Mouse (Mus musculus): ENCODE measurements around the gene Nlrc5.

Gene Nlrc5

DNA sequence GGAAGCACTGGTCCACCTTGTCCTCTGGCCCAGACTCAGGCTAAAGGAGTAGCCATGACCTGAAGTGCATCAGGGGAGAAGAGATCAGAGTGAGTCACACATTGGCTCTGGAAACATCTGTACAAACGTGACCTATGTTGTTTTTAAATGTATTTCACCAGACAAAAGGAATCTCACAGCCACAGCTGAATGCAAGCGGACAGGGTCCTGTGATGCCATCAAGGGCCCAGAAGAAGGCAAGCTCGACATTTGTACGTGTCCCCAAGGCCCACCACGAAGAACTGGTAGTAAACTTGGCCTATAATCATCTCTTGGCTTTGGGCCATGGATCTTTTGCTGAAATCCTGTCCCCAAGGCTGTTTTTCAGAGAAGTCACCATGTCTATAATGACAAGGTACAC is 35.5 kb downstream of the Nlrc5 start:
- in situ Hi-C loops (cut with MboI), result no loop called here

DNA sequence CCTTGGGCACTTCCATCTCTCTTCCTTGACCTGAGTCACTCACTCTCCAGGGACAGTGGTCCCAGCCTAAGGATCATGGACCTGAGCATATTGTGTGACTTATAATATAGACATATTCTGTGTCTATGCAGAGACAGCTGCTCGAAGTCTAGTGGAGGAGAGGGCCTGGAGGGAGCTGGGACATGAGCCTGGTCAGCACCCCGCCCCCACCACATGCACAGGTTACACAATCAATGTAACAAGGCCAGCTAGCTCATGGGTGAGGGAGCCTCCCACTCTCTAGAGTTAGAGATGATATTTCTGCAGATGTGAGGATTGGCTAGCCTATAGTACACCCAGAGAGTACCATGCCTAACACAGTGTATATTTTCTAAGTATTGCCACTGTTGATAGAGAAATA is 36.6 kb downstream of the Nlrc5 start:
- in situ Hi-C loops (cut with MboI), result no loop called here

DNA sequence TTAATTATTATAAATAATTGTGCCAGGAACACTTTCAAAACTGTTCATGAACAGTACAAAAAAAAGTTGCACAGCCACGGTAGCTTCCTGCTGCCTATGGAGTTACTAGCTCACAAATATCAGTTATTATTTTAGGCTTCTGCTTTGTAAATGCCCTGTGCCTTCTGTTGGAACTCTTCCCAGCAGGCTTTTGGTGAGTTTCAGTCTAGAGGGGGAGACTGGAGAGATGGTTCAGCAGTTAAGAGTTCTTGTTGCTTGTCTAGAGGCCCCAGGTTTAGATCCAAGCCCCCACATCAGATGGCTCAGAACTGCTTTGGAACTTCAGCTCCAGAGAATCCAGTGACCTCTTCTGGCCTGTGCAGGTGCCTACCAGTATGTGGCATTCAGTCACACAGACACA is 37.1 kb downstream of the Nlrc5 start:
- in situ Hi-C loops (cut with MboI), result no loop called here

DNA sequence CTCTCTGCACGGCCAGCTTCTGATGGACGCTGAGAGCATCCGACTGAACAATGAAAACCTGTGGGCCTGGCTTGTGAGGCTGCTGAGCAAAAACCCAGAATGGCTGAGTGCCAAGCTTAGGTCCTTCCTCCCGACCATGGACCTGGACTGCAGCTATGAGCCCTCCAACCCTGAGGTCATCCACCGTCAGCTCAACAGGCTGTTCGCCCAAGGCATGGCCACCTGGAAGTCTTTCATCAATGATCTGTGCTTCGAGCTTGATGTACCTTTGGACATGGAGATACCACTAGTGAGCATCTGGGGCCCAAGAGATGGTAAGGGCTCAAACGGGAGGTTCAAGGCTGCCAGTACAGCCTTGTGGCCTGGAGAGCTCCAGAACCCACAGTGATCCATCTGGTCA is 38.6 kb downstream of the Nlrc5 start:
- in situ Hi-C loops (cut with MboI), result no loop called here

DNA sequence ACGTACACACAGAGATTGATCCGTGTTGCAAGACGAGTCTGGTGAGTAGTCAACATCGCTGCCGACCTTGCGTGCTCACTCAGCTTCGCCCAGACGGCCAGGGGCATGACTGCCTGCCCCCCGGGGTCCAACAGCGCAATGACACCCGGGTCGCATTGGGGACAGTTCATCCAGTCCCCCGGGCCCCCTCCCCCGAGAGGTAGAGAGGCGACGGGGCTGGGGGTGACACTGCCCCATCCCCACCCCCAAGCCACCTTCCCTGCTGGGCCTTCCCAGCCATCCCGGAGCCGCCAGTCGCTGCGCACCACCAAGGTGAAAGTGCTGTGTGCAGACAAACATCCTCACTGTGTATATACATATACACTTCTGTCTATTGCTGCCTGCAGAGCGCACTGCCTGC is 39.3 kb downstream of the Nlrc5 start:
- in situ Hi-C loops (cut with MboI), result no loop called here

DNA sequence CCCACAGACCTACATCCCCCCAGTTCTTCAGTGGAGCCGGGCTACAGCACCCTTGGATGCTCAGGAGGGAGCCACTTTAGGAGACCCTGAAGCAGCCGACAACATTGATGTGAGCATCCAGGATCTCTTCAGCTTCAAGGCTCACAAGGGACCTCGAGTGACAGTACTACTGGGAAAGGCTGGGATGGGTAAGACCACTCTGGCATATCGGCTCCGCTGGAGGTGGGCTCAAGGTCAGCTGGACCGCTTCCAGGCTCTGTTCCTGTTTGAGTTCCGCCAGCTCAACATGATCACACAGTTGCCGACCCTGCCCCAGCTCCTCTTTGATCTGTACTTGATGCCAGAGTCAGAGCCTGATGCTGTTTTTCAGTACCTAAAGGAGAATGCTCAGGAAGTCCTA is 41.6 kb downstream of the Nlrc5 start:
- in situ Hi-C loops (cut with MboI), result no loop called here

DNA sequence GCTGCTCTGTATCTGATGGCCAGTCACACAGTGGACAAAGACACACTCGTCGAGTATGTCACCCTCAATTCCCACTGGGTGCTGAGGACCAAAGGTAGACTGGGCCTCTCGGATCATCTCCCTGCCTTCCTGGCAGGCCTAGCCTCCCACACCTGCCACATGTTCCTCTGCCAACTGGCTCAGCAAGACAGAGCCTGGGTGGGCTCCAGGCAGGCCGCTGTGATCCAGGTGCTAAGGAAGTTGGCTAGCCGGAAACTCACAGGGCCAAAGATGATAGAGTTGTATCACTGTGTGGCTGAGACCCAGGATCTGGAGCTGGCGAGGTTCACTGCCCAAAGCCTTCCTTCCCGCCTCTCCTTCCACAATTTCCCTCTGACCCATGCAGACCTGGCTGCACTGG is 42.7 kb downstream of the Nlrc5 start:
- in situ Hi-C loops (cut with MboI), result no loop called here

DNA sequence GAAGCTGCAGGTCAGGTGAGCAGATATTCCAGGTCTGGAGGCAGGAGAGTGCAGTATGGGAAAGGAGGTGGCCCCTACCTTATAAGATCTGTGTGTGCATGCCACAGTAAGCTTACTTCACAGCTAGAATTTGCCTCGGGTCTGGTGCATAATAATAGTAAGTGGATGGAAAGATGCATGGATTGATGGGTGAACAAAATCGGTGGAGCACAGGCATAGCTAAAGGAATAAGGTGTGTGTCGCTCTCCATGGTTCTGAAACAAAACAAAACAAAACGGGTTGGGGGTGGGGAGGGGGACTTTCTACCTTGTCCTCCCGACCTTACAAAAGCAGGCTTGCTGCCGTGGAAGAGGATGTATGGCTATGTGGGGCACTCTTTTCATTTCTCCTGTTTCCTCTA is 47.9 kb downstream of the Nlrc5 start:
- in situ Hi-C loops (cut with MboI), result no loop called here

DNA sequence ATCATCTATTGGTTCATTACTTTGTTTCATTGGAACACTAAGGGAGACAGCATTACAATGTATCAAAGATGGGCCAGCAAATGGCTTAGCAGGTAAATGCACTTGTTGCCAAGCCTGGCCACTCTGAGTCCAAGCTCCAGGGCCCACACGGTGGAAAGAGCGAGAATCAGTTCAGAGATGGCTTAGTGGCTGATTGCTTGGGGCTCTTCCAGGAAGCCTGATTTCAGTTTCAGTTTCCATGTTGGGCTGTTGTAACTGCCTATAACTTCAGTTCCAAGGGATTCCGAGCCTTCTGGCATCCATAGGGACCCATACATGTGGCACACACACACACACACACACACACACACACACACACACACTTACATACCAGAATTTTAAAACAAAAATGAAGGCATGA is 51.1 kb downstream of the Nlrc5 start:
- in situ Hi-C loops (cut with MboI), result no loop called here

DNA sequence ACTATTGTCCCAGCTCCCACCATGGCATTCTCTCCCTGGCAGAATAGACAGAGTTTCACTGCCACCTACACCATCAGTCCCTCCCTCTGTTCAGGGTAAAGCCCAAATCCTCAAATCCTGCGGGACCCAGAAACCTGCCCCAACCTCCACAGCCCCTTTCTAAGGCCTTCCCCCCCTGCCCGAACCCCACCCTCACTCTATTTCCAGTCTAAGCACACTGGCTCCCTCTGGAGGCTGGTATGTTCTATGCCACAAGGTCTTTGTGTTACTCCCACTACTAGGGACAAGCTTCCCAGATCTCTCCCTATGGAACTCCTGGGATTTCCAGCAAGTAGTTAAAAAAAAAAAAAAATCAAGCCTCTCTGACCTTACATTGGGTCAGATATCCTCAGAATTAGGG is 51.7 kb downstream of the Nlrc5 start:
- in situ Hi-C loops (cut with MboI), result no loop called here

DNA sequence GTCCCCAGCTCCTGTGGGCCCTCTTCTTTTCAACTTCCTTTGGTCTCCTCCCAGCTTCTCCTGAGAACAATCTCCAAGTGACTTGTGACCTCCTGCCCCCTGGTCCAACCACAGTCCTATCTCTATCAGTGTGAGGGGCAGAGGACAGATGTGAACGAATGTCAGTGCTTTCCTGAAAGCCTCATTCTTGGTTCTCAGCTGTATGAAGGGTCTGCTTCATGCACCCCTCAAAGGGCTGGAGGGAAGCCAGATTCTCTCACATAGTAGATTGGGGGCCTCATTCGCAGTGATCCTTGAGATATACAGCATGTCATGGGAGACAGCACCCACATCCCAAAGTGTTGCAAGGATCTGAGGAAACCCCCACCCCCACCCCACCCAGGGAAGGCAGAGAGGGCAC is 53.9 kb downstream of the Nlrc5 start:
- in situ Hi-C loops (cut with MboI), result no loop called here

DNA sequence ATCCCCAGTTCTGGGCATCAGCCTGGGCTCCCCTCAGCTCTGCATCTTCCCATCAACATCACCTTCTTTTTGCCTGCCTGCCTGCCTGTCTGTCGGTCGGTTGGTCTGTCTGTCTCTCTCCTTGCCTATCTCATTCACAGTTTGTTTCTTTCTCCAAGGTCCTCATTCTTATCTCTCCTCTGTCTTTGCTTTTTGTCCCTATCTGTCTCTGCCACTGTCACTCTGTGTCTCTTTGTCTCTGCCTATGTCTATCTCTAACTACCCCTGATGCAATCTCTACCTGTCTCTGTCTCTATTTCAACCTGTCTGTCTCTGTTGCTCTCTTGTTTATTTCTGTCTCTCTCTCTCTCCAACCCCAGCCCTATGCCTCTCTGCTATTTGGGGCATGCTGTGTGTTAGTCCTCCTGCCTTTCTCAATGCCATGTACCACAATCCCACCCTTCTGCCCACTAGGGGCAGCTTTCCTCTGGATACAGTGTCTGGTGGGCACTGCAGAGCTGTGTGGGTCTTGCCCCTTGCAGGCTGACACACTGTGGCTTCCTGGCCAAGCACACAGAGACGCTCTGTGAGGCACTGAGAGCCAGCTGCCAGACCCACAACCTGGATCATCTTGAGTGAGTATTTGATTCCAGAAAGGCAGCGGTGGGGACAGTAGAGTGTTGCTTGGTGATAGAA is 55.8 kb downstream of the Nlrc5 start:
- in situ Hi-C loops (cut with MboI), result loop anchor here (5.0 kb wide), 1 partner anchor 158 kb away; no protein-coding TSS in a partner anchor

DNA sequence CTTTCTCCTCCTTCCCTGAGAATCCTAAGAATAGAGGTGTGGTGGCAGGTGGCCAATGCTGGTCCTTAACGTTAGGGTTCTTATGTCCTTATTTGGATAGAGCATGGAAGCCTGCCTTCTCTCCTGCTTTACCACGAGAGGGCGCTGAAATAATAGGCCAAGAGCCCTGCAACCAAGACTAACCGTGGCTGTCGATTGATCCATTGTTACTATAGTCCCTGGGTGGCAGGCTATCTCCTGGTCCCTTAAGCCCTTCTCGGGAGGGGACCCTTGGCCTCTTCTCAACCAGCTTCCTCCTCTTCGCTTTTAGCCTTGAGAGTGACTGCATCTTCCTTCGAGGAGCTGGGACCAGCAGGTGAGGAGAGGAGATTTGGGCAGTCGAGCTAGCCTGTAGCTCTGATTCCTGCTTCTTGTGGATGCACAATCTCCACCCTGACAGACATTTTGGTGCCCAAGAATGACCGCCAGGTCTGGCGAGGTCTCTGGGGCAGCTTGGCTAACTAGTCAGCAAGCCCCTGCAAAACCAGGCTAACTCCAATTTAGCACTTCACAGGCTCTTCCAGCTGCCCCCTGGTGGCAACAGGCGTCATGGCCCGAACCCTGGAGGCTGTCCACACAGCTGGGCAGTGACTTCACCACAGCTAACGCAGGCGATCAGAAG is 58.0 kb downstream of the Nlrc5 start:
- in situ Hi-C loops (cut with MboI), result loop anchor here (5.0 kb wide), 1 partner anchor 160 kb away; no protein-coding TSS in a partner anchor

DNA sequence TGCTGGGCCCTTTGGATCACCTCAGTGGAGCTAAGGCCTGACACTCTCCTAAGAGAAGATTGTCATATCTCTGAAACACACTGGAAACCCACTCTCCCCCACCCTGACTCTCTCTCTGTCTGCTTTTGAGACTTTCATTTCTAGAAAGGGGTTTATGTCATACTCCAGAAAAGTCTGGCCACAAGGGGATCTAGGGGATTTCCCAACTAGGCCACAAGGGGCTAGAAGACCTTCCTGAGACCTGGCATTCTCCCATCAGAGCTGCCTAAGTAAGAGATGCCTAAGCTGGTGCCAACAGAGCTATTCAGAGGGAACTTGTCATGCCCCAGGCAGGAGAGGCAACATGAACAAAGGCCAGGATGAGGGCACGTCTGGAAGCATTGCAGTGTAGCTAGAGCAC is 59.1 kb downstream of the Nlrc5 start:
- in situ Hi-C loops (cut with MboI), result loop anchor here (5.0 kb wide), 1 partner anchor 161 kb away; no protein-coding TSS in a partner anchor

DNA sequence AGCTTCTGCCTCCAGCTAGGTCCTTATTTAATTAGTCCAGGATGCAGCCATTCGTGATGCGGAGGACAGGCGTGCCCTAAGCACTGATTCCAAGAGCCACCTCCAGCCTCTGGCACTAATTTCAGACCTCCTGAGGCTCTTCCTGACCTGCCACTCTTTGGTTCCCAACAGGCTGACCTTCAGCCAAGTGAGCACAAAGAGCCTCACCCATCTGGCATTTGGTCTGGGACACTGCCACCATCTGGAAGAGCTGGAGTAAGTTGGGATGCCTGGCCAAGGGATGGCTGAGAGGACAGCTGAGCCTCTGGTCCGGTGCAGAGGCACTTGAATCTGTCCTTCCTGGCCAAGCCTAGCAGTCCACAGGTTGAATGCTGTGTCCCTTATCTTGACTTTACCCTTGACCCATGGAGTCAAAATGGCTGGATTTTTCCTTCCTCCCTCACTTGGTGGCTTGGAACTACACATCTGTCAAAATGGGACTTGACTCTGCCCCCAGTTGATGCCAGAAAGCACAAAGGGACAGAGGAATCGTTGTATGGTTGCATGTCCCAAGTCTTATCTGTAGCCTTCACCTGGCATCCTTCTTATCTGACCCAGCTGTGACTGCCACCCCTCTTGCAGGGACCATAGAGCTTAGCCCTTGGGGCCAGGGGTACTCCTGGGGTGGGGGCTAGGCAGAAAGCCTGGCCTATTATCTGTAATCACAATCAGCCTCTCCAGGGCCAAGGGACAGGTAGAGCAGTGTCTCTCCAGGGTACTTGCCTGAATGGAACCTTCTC is 81.5 kb downstream of the Nlrc5 start:
- in situ Hi-C loops (cut with MboI), result no loop called here

DNA sequence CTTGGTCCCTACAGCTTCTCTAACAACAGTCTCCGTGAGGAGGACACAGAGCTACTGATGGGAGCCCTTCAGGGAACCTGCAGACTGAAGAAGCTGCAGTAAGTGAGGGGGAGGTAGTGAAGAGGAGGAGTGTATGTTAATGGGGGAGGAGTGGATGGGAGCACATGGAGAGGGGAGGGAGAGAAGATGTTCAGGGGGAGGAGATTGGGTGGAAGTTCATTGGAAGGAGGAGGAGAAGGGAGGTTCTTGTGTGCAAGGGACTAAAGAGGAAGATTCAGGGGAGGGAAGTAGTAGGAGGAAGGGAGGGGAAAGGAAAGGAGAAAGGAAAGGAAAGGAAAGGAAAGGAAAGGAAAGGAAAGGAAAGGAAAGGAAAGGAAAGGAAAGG is 82.0 kb downstream of the Nlrc5 start:
- in situ Hi-C loops (cut with MboI), result no loop called here

DNA sequence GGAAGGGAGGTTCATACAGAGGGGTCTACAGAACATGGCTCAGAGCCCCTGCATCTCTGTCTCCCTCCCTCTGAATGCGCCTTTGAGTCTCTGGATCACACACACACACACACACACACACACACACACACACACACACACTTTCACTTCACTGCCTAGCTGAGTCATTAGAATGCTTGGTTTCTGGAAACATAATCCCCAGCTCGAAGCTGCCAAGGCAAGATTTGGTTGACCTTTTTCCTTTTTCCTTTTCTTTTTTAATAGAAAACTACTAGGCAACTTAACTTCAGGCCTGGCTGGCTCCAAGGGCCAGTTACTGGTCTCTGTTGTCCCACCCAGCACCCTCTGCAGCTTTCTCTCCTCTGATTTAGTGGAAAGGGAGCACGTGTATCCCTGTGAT is 82.6 kb downstream of the Nlrc5 start:
- in situ Hi-C loops (cut with MboI), result no loop called here

DNA sequence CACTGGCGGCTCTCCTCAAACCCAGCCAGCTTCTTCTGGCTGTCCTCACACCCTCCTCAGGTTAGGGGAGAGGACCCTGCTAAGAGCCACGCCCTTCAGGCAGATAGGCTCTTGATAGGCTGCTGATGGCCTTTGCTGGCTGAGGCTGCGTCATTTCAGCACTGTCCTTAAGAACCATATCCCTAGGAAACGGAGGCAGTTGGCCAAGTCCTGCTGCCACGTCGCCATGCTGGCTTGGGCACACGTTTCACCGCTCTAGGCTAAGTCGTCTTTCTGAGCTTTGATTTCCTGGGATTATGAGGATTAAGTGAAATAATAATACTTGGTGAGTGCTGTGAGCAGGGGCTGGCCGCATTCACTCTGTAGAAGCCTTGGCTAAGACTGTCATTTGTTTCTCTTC is 84.2 kb downstream of the Nlrc5 start:
- in situ Hi-C loops (cut with MboI), result no loop called here

DNA sequence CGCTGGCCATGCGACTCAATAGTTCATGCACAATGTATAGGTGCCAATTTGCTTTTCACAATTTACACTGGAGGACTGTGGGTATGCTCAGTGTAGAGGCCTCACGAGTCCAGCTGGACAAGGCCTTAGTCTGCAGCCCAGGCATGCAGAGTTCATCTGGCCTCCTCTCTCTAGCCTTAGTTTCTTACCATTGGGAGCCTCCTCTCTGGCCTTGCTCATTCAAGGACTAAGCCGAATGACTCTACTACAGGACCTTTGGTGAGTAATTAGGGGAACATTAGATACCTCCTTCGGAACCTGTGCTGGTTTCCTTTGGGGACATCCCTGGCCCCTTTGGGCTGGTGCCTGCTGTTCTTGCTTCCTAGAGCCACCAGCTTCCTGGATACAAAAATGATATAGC is 84.9 kb downstream of the Nlrc5 start:
- in situ Hi-C loops (cut with MboI), result no loop called here

DNA sequence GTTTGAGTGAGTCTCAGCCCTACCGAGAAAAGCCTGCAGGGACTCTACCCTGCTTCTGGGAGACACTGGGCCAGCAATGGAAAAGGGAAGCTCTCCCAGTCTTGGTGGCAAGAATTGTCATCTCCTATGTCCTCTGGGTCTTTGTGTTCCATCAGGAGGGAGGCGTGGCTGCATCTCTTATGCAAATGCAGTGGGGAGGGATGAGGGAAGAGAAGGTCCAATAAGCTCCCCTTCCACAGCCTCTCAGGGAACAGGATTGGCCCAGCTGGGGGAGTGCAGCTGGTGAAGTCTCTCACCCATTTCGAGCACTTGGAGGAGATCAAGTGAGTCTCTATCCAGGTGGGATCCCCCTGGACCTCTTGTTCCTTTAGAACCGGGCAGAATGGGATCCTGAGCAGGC is 87.3 kb downstream of the Nlrc5 start:
- in situ Hi-C loops (cut with MboI), result no loop called here

DNA sequence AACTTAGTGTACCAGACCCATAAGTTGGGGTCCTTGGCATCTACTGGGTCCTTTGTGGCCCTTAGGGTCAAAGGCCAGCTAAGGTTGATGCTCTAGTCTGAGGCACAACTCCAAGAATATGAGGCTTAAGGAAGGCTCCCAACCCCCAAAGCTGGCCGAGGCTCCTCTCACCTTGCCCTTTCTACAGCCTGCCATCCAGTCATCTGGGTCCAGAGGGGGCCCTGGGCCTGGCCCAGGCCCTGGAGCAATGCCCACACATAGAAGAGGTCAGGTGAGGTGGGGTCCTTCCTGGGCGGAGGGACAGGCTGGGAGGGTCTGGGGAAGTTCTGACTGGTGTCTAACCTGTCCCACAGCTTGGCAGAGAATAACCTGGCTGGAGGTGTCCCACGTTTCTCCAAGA is 88.3 kb downstream of the Nlrc5 start:
- in situ Hi-C loops (cut with MboI), result no loop called here

DNA sequence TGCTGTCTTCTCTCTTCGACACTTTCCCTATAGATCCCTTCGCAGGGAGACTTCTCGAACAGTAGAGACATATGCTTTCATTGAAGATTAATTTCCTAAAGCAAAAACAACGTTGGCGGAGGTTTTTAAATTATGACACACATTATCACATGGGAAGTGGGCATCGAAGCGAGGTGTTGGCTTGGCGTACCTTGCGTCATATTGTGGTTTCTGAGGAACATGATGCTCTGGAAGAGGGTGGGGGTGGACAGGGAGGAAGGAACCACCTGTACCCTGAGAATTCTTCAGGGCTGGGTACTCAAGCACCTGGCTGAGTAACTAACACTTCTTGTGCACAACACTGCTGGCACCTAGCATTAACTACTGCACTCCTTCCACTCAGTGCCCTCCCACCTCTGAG is 90.4 kb downstream of the Nlrc5 start:
- in situ Hi-C loops (cut with MboI), result no loop called here

DNA sequence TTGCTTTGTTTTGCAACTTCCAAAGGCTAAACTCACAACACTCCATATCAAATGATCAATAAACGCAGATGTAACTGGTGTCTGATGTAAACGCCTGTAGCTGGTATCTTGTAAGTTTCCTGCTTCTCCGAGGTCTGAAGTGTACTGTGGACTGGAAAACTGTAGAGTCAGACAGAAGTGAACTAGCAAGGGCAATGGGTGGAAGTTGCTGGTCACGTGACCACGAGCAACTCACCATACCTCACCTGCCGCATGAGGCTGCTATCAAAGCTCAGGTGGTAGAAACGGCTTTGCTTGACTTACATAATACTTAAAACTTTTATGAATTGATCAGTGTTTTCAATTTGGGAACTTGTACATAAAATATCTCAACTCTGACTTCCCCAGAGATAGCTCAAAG is 93.0 kb downstream of the Nlrc5 start:
- in situ Hi-C loops (cut with MboI), result no loop called here

Data from mature B cell (primary cell).